ENCODE assay signal across 22 mouse cellular contexts in genomic region chr8:92618281-92618680, GRCm38 (mm10). TPM values are rescaled to one million over a fixed set of nuclear protein-coding genes. Genes with fewer than 3 reads are reported as not detected.
DNase-seq lines count a peak whose midpoint lies in the region; ATAC-seq lines count a peak whose summit lies in the region.
"Had no signal": no experiment of that assay in that cellular context is flagged by ENCODE, and none has a peak within 500 bp of the region (broad histone marks: within the 10 kb centered on the region; RNA-seq: fewer than 3 reads in every experiment).

No protein-coding gene starts in this region.

- no peak for ATAC-seq in forebrain, embryonic 11.5 days (replicated peaks; ENCODE audit: low FRiP score)
- no peak for ATAC-seq in forebrain, embryonic 16.5 days
- peak; percentile 54; the same call in 1 of the 2 replicates for ATAC-seq in embryonic facial prominence, embryonic 15.5 days (ENCODE audit: insufficient number of reproducible peaks, low FRiP score, low TSS enrichment, low read depth)
- no peak for ATAC-seq in granulocyte monocyte progenitor cell, adult 5-6 weeks (replicated peaks; ENCODE audit: poor library complexity, severe bottlenecking)
- ATAC-seq: intestine, embryonic 16.5 days had no signal

- intact Hi-C loops in left cerebral cortex, postnatal 14 days (cut with DNase I): no loop called here
- intact Hi-C loops in gastrocnemius, postnatal 14 days (cut with DNase I; ENCODE audit: low total_unique reads): no loop called here

- no peaks in the 10 kb centered on the region for H3K27me3 ChIP-seq in forebrain, embryonic 11.5 days (ENCODE audit: control insufficient read depth, insufficient read depth, low read length)
- no peaks in the 10 kb centered on the region for H3K27me3 ChIP-seq in forebrain, embryonic 16.5 days (replicated peaks; ENCODE audit: control insufficient read depth, insufficient read depth, low read length)
- no peaks in the 10 kb centered on the region; the same call in 1 of the 2 replicates for H3K27me3 ChIP-seq in embryonic facial prominence, embryonic 15.5 days

- H3K4me1 ChIP-seq in forebrain, embryonic 11.5 days (replicated peaks; ENCODE audit: control insufficient read depth, insufficient read depth, low read length): no peaks in the 10 kb centered on the region
- no peaks in the 10 kb centered on the region for H3K4me1 ChIP-seq in forebrain, embryonic 16.5 days (replicated peaks; ENCODE audit: control insufficient read depth, insufficient read depth, low read length)
- peaks cover 19% of the 10 kb centered on the region for H3K4me1 ChIP-seq in embryonic facial prominence, embryonic 15.5 days
- H3K4me1 ChIP-seq: hindbrain, embryonic 13.5 days; midbrain, embryonic 12.5 days; neural tube, embryonic 15.5 days had no signal

- H3K27ac ChIP-seq in forebrain, embryonic 11.5 days (ENCODE audit: low read depth, low read length): no peak overlapping the region
- H3K27ac ChIP-seq in forebrain, embryonic 16.5 days (ENCODE audit: low read length): no peak overlapping the region
- no peak overlapping the region for H3K27ac ChIP-seq in embryonic facial prominence, embryonic 15.5 days (replicated peaks)
- H3K27ac ChIP-seq: hindbrain, embryonic 13.5 days; midbrain, embryonic 12.5 days; neural tube, embryonic 15.5 days had no signal

- peak; percentile 40 for DNase-seq in forebrain, embryonic 11.5 days (ENCODE audit: low spot score)
- DNase-seq in left cerebral cortex, postnatal 14 days (ENCODE audit: low spot score in 2 of 2): peak; percentile 8 to 23
- no peak for DNase-seq in left cerebral cortex, adult 18-20 months (ENCODE audit: low spot score in 2 of 2)
- peak; percentile 18 for DNase-seq in brain, adult 2 months (ENCODE audit: low read depth, low spot score)
- DNase-seq in gastrocnemius, postnatal 14 days: no peak
- DNase-seq: adrenal gland, adult 8-10 months; cerebellum, adult 2 months; heart, adult 18-20 months; kidney, postnatal 10 days; retina, postnatal 1 day had no signal

- no peaks in the 10 kb centered on the region for H3K36me3 ChIP-seq in forebrain, embryonic 11.5 days (ENCODE audit: control insufficient read depth, insufficient read depth, low read length)
- no peaks in the 10 kb centered on the region for H3K36me3 ChIP-seq in forebrain, embryonic 16.5 days (ENCODE audit: control insufficient read depth, insufficient read depth)
- H3K36me3 ChIP-seq in embryonic facial prominence, embryonic 15.5 days: no peaks in the 10 kb centered on the region
- H3K36me3 ChIP-seq: hindbrain, embryonic 13.5 days; midbrain, embryonic 12.5 days; neural tube, embryonic 15.5 days had no signal

- H3K9ac ChIP-seq in forebrain, embryonic 11.5 days (ENCODE audit: low read length): no peak overlapping the region
- H3K9ac ChIP-seq in forebrain, embryonic 16.5 days (replicated peaks; ENCODE audit: low read depth, low read length): no peak overlapping the region
- H3K9ac ChIP-seq in embryonic facial prominence, embryonic 15.5 days: no peak overlapping the region
- H3K9ac ChIP-seq: hindbrain, embryonic 13.5 days; midbrain, embryonic 12.5 days; neural tube, embryonic 15.5 days had no signal

- no peak overlapping the region for H3K4me3 ChIP-seq in forebrain, embryonic 11.5 days (ENCODE audit: low read depth, low read length)
- no peak overlapping the region for H3K4me3 ChIP-seq in forebrain, embryonic 16.5 days (replicated peaks; ENCODE audit: low read length)
- H3K4me3 ChIP-seq in embryonic facial prominence, embryonic 15.5 days (replicated peaks): no peak overlapping the region
- H3K4me3 ChIP-seq: hindbrain, embryonic 13.5 days; midbrain, embryonic 12.5 days; neural tube, embryonic 15.5 days had no signal

- H3K9me3 ChIP-seq in forebrain, embryonic 11.5 days (ENCODE audit: control insufficient read depth, low read length): no peaks in the 10 kb centered on the region
- H3K9me3 ChIP-seq in forebrain, embryonic 16.5 days (ENCODE audit: control insufficient read depth, low read length): no peaks in the 10 kb centered on the region
- H3K9me3 ChIP-seq in embryonic facial prominence, embryonic 15.5 days (replicated peaks): no peaks in the 10 kb centered on the region
- H3K9me3 ChIP-seq: hindbrain, embryonic 13.5 days; midbrain, embryonic 12.5 days; neural tube, embryonic 15.5 days had no signal

- H3K4me2 ChIP-seq in forebrain, embryonic 11.5 days (ENCODE audit: low read depth, low read length, severe bottlenecking): no peak overlapping the region
- H3K4me2 ChIP-seq in forebrain, embryonic 16.5 days (ENCODE audit: low read length): no peak overlapping the region
- no peak overlapping the region for H3K4me2 ChIP-seq in embryonic facial prominence, embryonic 15.5 days (replicated peaks)
- H3K4me2 ChIP-seq: hindbrain, embryonic 13.5 days; midbrain, embryonic 12.5 days; neural tube, embryonic 15.5 days had no signal

- WGBS in forebrain, embryonic 11.5 days: 83% methylated on average over 14 of the region's 14 CpGs
- 71% methylated on average over 14 of the region's 14 CpGs for WGBS in forebrain, embryonic 16.5 days
- WGBS in embryonic facial prominence, embryonic 15.5 days: 29% methylated on average over 14 of the region's 14 CpGs

RNA-seq across cellular contexts. Expression of gene Irx6, which starts 55.8 kb away (rescaled TPM):
- polyA plus RNA-seq in forebrain, embryonic 11.5 days (2014; fragmentation: Nextera tagmentation; extraction: Ambion mirVana): 0.15 and 0.36 TPM in 2 replicates
- 0.14 and 0.16 TPM in 2 replicates for polyA plus RNA-seq in forebrain, embryonic 16.5 days (2015; fragmentation: Nextera tagmentation; extraction: Ambion mirVana)
- total RNA-seq in left cerebral cortex, postnatal 14 days (2021): under 1 TPM; 0.11 to 0.23 TPM
- total RNA-seq in left cerebral cortex, adult 18-20 months (2021): under 1 TPM; 0.16 to 0.33 TPM
- 0.48 and 0.56 TPM in 2 replicates for polyA plus RNA-seq in embryonic facial prominence, embryonic 15.5 days (2015; fragmentation: Nextera tagmentation; extraction: Ambion mirVana)
- total RNA-seq in gastrocnemius, postnatal 14 days (2021): not detected
- not detected in 2 replicates for total RNA-seq in granulocyte monocyte progenitor cell, adult 5-6 weeks (2014; fragmentation: Nextera tagmentation)
- not detected in 2 replicates for total RNA-seq in granulocyte monocyte progenitor cell, adult 5-6 weeks (2017)
- total RNA-seq: adrenal gland, adult 8-10 months; ES-E14; heart, adult 18-20 months; liver, adult 2 months had no signal
- polyA plus RNA-seq: C2C12; intestine, embryonic 16.5 days; liver, adult 2 months; stomach, embryonic 14.5 days; thymus, postnatal 0 days had no signal

Comparison
In these comparisons a context has a peak if more than half of its experiments do, and no peak if none do; other contexts are left out.
1. DNase-seq: peak in forebrain, embryonic 11.5 days (single experiment), left cerebral cortex, postnatal 14 days (2 of 2) and brain, adult 2 months (single experiment); none in left cerebral cortex, adult 18-20 months (0 of 2) and gastrocnemius, postnatal 14 days (single experiment).